Comparison of ENCODE assay signal across 14 mouse cellular contexts in the genomic region with DNA sequence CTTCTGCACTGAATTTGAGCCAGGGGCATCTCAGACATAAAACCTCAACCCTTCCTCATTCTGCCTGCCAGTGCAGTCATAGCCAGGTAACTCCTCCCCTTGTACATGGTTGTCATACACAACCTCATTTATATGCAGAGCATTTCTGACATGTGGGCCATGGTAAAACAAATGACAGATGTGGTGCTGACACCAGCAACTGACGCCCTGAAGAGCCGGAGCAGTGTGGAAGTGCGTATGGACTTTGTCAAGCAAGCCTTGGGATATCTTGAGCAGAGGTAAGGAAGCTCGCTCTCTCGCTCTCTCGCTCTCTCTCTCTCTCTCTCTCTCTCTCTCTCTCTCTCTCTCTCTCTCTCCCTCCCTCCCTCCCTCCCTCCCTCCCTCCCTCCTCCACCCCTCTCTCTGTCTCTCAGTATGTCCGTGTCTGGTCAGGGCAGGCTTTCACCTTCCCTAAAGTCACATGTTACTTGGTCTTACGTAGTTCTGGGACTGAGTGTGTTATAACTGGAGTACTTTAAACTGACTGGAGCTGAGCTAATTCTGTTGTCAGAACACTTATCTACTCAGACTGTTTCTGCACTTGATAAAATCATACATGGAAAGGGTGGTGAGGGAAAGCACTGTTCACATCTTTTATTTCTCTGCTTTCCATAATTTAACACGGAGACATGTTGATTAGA. TPM values are rescaled to one million over a fixed set of nuclear protein-coding genes. Genes with fewer than 3 reads are reported as not detected.
A peak's percentile ranks its signal among the peaks of the same experiment; 100 is the strongest.
DNase-seq lines count a peak whose midpoint lies in the region; ATAC-seq lines count a peak whose summit lies in the region.
"Had no signal": no experiment of that assay in that cellular context is flagged by ENCODE, and none has a peak within 500 bp of the region (broad histone marks: within the 10 kb centered on the region; RNA-seq: fewer than 3 reads in every experiment).

No protein-coding gene starts in this region.

- peak overlapping the region; percentile 80 for H3K27ac ChIP-seq in heart, embryonic 12.5 days (ENCODE audit: poor library complexity, severe bottlenecking)
- peak overlapping the region; percentile 5; the same call in 1 of the 2 replicates for H3K27ac ChIP-seq in kidney, embryonic 15.5 days
- peak overlapping the region; percentile 35; the same call in 1 of the 2 replicates for H3K27ac ChIP-seq in intestine, embryonic 16.5 days (ENCODE audit: low read length)
- H3K27ac ChIP-seq: limb, embryonic 15.5 days had no signal

- H3K27me3 ChIP-seq in heart, embryonic 12.5 days (replicated peaks) = no peaks in the 10 kb centered on the region
- H3K27me3 ChIP-seq in kidney, embryonic 15.5 days = no peaks in the 10 kb centered on the region
- no peaks in the 10 kb centered on the region for H3K27me3 ChIP-seq in intestine, embryonic 16.5 days (replicated peaks; ENCODE audit: control insufficient read depth, insufficient read depth, low read length)
- H3K27me3 ChIP-seq: limb, embryonic 15.5 days had no signal

- ATAC-seq in heart, embryonic 12.5 days (ENCODE audit: insufficient number of reproducible peaks, low FRiP score) = peak; percentile 71
- no peak for ATAC-seq in kidney, embryonic 15.5 days (replicated peaks; ENCODE audit: low FRiP score)
- peak; percentile 78 for ATAC-seq in intestine, embryonic 16.5 days

- H3K4me3 ChIP-seq in heart, embryonic 12.5 days = no peak overlapping the region
- H3K4me3 ChIP-seq in kidney, embryonic 15.5 days (replicated peaks) = no peak overlapping the region
- H3K4me3 ChIP-seq in intestine, embryonic 16.5 days (ENCODE audit: low read length) = no peak overlapping the region
- H3K4me3 ChIP-seq: limb, embryonic 15.5 days had no signal

- WGBS in heart, embryonic 12.5 days = 29% methylated on average over 8 of the region's 9 CpGs
- 70% methylated on average over 9 of the region's 9 CpGs for WGBS in kidney, embryonic 15.5 days
- 72% methylated on average over 9 of the region's 9 CpGs for WGBS in intestine, embryonic 16.5 days

- no peak for DNase-seq in heart, adult 11 months
- DNase-seq in kidney, postnatal 25 days = no peak
- peak; percentile 44 for DNase-seq in MN1 (ENCODE audit: low spot score)
- DNase-seq in cerebellum, postnatal 25 days = no peak
- no peak for DNase-seq in layer of hippocampus, postnatal 36 days
- DNase-seq: adrenal gland, adult 8-10 months; B cell, adult 2 months; cerebellum, adult 9-11 months; kidney, adult 11 months; right cerebral cortex, postnatal 14 days had no signal

- H3K4me1 ChIP-seq in heart, embryonic 12.5 days (replicated peaks) = peaks cover 44% of the 10 kb centered on the region
- 0 out of 2 replicates have a peak, but pooled peaks cover 8% of the 10 kb centered on the region for H3K4me1 ChIP-seq in kidney, embryonic 15.5 days
- H3K4me1 ChIP-seq in intestine, embryonic 16.5 days (ENCODE audit: control insufficient read depth, insufficient read depth, low read length) = peaks cover 8% of the 10 kb centered on the region; the same call in 1 of the 2 replicates

- no peaks in the 10 kb centered on the region for H3K9me3 ChIP-seq in heart, embryonic 12.5 days (replicated peaks)
- no peaks in the 10 kb centered on the region for H3K9me3 ChIP-seq in kidney, embryonic 15.5 days (replicated peaks)
- H3K9me3 ChIP-seq in intestine, embryonic 16.5 days (ENCODE audit: control insufficient read depth, low read length) = no peaks in the 10 kb centered on the region
- H3K9me3 ChIP-seq: limb, embryonic 15.5 days had no signal

- peaks cover 12% of the 10 kb centered on the region for H3K36me3 ChIP-seq in heart, embryonic 12.5 days
- H3K36me3 ChIP-seq in kidney, embryonic 15.5 days = peaks cover 36% of the 10 kb centered on the region
- 0 out of 2 replicates have a peak, but pooled peaks cover 4% of the 10 kb centered on the region for H3K36me3 ChIP-seq in intestine, embryonic 16.5 days (ENCODE audit: control insufficient read depth, insufficient read depth, low read length)

- no peak overlapping the region for H3K9ac ChIP-seq in heart, embryonic 12.5 days
- no peak overlapping the region for H3K9ac ChIP-seq in kidney, embryonic 15.5 days
- no peak overlapping the region for H3K9ac ChIP-seq in intestine, embryonic 16.5 days (ENCODE audit: low read depth, low read length)
- H3K9ac ChIP-seq: limb, embryonic 15.5 days had no signal

- peak overlapping the region; percentile 4; the same call in 1 of the 2 replicates for H3K4me2 ChIP-seq in heart, embryonic 12.5 days
- H3K4me2 ChIP-seq in kidney, embryonic 15.5 days = no peak overlapping the region
- H3K4me2 ChIP-seq in intestine, embryonic 16.5 days (ENCODE audit: low read depth, low read length) = no peak overlapping the region
- H3K4me2 ChIP-seq: limb, embryonic 15.5 days had no signal

RNA-seq across cellular contexts. Expression of gene Slc12a3, which starts 32.5 kb away (rescaled TPM):
- 0.10 TPM in 1 of 2 replicates, not detected in the other for polyA plus RNA-seq in heart, embryonic 12.5 days (2016; fragmentation: Nextera tagmentation; extraction: Ambion mirVana)
- 6.1 and 6.4 TPM in 2 replicates for polyA plus RNA-seq in kidney, embryonic 15.5 days (2015; fragmentation: Nextera tagmentation; extraction: Ambion mirVana)
- 0.05 and 0.06 TPM in 2 replicates for polyA plus RNA-seq in intestine, embryonic 16.5 days (2015; fragmentation: Nextera tagmentation; extraction: Ambion mirVana)
- under 1 TPM; 0.18 to 0.20 TPM for total RNA-seq in layer of hippocampus, postnatal 36 days (2021)
- polyA plus RNA-seq: limb, embryonic 15.5 days had no signal

Comparison
In these comparisons a context has a peak if more than half of its experiments do, and no peak if none do; other contexts are left out.
1. H3K27ac ChIP-seq: peak in every context shown above with its lines; median percentile 80 in heart, embryonic 12.5 days; 35 in intestine, embryonic 16.5 days; 5 in kidney, embryonic 15.5 days.